Mouse (Mus musculus) heart, embryonic 14.5 days (tissue): Measurements from ENCODE around the gene Irf8. TPM values are rescaled to one million over a fixed set of nuclear protein-coding genes. Genes with fewer than 3 reads are reported as not detected.

Experiments
- ATAC-seq: fragments of 200-750 bp; cut with Nextera tagmentation; 2 replicates; pipeline ENCODE4 v1.8.0; 2017; ENCODE audit warnings: low read depth, moderate TSS enrichment; ENCODE audit not compliant: insufficient number of reproducible peaks, insufficient read depth, low FRiP score
- H3K27ac ChIP-seq, 2 experiments: fragments of 200-500 bp in 1 of 2; fragments of 300-500 bp in 1 of 2; sonication (generic) in 1 of 2; replicated peaks in 1 of 2; 2 replicates each; pipeline ENCODE4 v1.5.1; 2012 to 2014; ENCODE audit warnings: low read depth in 2 of 2, low read length in 2 of 2, control low read depth in 1 of 2, mild to moderate bottlenecking in 1 of 2, mixed read lengths in 1 of 2; ENCODE audit not compliant: control insufficient read depth in 1 of 2, insufficient read depth in 1 of 2
- H3K27me3 ChIP-seq: fragments of 300-500 bp; sonication (generic); 2 replicates; pipeline ENCODE4 v1.6.1; 2014; ENCODE audit warnings: mild to moderate bottlenecking, low read length, control low read depth; ENCODE audit not compliant: control insufficient read depth, insufficient read depth
- H3K36me3 ChIP-seq: fragments of 300-500 bp; sonication (generic); 2 replicates; pipeline ENCODE4 v1.6.1; 2014; ENCODE audit warnings: mild to moderate bottlenecking, control low read depth, low read length, mixed read lengths; ENCODE audit not compliant: control insufficient read depth, insufficient read depth
- H3K4me1 ChIP-seq, 2 experiments: fragments of 200-500 bp in 1 of 2; fragments of 300-500 bp in 1 of 2; sonication (generic) in 1 of 2; 2 replicates each; pipeline ENCODE4 v1.6.1; 2012 to 2014; ENCODE audit warnings: low read length in 2 of 2, control low read depth in 1 of 2, mixed read lengths in 1 of 2; ENCODE audit not compliant: control insufficient read depth in 2 of 2, insufficient read depth in 2 of 2
- H3K4me2 ChIP-seq: fragments of 300-500 bp; sonication (generic); 2 replicates; pipeline ENCODE4 v1.6.1; 2014; ENCODE audit warnings: mild to moderate bottlenecking, low read length
- H3K4me3 ChIP-seq, 2 experiments: fragments of 200-500 bp in 1 of 2; fragments of 300-500 bp in 1 of 2; sonication (generic) in 1 of 2; 2 replicates each; pipeline ENCODE4 v1.5.1; 2012 to 2014; ENCODE audit warnings: low read length in 2 of 2, mild to moderate bottlenecking in 2 of 2, control low read depth in 1 of 2, low read depth in 1 of 2, moderate library complexity in 1 of 2; ENCODE audit not compliant: control insufficient read depth in 1 of 2, insufficient read depth in 1 of 2
- H3K9ac ChIP-seq: fragments of 300-500 bp; sonication (generic); 2 replicates; pipeline ENCODE4 v1.6.1; 2014; ENCODE audit warnings: mild to moderate bottlenecking, low read length
- H3K9me3 ChIP-seq: fragments of 300-500 bp; sonication (generic); 2 replicates; pipeline ENCODE4 v1.6.1; 2016; ENCODE audit warnings: low read length, control low read depth; ENCODE audit not compliant: control insufficient read depth
- WGBS: fragments of 180-500 bp; shearing (Covaris S2); extraction: QIAGEN DNeasy Blood & Tissue Kit; methylation state at CpG from one replicate; pipeline ENCODE4 v1.1.7; 2014; 5-methylcytosine and 5-hydroxymethylcytosine counted together
- polyA plus RNA-seq: library from polyadenylated mRNA; unstranded; fragments of >200 nt; fragmentation: Nextera tagmentation; extraction: Ambion mirVana; gene quantifications from 2 replicates; pipeline ENCODE4 v1.2.1, GENCODE M21; 2014

Irf8 gene
- polyA plus RNA-seq, 1 experiment from 2014 or later: 7.5 TPM

DNA sequence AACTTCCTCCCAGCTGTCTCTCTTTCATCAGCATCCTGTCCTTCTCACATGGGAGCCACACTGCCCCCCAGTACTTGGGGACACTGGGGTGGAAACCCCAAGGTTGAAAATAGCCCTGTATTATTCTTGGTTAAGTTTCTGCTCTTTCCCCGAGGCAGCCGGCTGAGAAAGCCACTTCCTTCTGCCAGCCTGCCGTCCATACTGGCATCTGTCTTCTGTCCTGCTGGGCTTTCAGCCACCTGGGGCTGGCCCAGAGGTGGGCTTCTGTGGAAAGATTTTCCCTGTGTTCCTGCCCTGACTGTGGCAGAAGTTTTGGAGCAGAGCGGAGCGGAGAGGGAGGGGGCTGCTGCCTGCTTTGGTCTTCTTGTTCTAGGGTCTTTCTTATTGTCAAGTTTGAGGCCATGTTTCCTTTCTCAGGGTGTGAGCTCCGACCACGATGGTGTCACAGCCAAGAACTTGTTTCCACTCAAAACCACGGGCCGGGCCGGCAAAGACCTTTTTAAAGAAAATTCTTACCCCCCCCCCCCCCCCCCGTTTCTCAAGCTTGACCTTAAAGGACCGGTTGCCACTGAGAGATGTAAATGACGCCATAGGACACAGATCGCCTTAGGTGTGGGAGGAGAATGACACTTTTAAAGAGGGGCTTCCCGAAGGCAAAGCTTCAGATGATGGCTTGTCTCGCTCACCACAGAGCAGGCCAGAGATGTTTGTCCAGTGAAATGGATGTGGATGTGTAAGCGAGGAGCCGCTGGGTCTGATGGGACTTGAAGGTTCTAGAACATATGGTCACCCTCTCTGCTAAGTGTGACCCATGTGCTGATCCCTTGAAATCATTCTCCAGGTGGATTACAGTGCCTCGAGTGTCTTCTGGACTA lies 24.4 kb downstream of the Irf8 start:
- Histone ChIP-seq H3K4me1 (no peaks in the 10 kb centered on the region), H3K4me2 (no peak overlapping the region), H3K27me3 (no peaks in the 10 kb centered on the region), H3K4me3 (no peak overlapping the region), H3K9ac (no peak overlapping the region), H3K36me3 (no peaks in the 10 kb centered on the region), H3K9me3 (no peaks in the 10 kb centered on the region), H3K27ac (no peak overlapping the region)
- no peak for ATAC-seq
- 75% methylated on average over 19 of the region's 19 CpGs for WGBS

DNA sequence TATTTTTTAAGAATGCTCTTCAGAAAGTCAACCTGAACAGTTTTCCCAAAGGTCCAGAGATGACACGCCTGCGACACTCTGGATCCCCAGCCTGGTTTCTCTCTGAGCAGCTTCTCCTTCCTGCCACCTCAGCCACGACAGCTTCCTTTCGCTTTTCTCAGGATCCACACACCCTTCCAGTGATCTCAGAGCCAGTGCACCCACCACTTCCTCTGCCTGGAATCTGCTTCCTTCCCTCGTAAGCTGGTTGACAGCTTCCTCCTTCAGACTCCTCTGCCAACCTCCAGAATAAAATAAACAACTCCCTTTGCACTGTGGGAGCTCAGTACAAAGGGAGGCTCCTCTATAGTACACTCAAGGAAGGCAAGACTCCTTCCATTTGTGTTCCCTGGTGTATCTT lies 27.1 kb downstream of the Irf8 start:
- H3K27ac ChIP-seq: no peak overlapping the region
- H3K9ac ChIP-seq: no peak overlapping the region
- WGBS: 51% methylated on average over 5 of the region's 5 CpGs
- H3K4me2 ChIP-seq: no peak overlapping the region
- H3K4me1 ChIP-seq: peaks cover 3 to 7% of the 10 kb centered on the region in 2 experiments
- H3K4me3 ChIP-seq: no peak overlapping the region
- H3K27me3 ChIP-seq: no peaks in the 10 kb centered on the region
- no peaks in the 10 kb centered on the region for H3K9me3 ChIP-seq
- no peak for ATAC-seq
- H3K36me3 ChIP-seq: no peaks in the 10 kb centered on the region

DNA sequence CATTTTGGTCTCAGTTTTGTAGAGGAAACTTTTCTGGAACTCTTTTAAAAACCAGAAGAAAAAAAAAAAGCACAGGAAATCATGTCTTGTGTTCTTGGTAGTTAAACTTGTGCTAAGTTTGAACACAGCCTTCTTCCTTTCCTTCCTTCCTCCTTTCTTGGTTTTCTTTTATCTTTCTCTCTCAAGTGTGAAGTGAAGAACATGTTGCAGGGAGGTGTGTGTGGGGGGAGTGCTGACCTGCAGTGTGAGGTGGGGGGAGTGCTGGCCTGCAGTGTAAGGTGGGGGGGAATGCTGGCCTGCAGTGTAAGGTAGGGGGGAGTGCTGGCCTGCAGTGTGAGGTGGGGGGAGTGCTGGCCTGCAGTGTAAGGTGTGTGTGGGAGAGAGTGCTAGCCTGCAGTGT lies 28.5 kb downstream of the Irf8 start:
- Histone ChIP-seq H3K9me3 (no peaks in the 10 kb centered on the region), H3K4me2 (no peak overlapping the region), H3K27me3 (no peaks in the 10 kb centered on the region), H3K4me3 (no peak overlapping the region), H3K27ac (no peak overlapping the region), H3K9ac (no peak overlapping the region), H3K36me3 (no peaks in the 10 kb centered on the region), H3K4me1 (peaks cover 12 to 18% of the 10 kb centered on the region in 2 experiments)
- ATAC-seq: no peak

DNA sequence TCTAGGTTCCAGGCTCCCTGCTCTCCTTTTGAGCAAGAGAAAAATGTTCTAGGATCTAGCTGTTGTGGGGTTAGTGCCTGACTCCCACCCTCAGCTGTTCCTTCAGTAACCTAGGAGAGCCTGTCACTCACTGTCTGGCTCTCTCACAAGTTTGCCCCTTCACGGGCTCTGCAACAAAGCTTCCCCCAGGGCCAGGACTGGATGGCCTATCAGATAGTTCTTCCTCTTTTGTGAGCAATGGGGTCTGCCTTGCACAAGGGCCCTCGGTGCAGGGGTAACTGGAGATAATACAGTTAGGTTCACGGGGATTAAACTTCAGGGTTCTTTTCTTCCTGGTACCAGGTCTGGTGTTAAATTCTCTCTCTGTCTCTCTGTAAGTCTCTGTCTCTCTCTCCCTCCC lies 30.5 kb downstream of the Irf8 start:
- 39% methylated on average over 3 of the region's 3 CpGs for WGBS
- ATAC-seq: no peak

DNA sequence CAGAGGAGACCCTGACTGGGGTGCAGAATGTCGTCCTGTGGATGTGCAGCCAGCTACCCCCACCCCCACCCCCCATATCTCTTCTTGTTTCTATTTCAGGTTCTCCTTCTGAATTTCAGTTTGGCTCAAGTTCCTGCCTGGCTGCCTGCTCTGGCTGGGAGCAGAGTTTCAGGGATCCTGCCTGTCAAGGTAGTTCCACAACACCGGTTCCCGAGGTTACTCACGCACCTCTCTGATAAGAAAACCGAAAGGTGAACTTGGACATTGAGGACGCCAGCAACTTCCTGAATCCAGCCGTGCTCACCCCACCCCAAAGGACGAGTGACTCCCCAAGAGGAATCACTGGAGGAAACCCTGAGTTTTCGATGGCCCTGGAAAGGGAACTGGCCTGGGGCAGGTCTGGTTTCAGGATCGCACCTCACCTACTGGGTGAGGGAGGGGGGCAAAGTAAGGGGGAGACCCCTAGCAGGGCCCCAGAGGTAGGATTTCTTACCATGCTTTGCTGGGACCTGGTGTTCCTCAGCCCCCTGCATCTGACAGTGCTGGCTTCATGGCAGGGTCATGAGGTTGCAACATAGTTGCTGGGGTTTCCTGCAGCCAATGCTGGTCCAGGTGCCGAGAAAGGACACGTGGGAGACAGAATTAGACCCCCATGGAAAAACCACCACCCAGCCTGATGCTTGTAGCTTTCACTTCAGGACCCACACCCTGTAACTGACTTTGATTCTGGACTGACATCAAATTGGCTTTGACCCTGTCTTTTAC lies 32.5 kb downstream of the Irf8 start:
- Histone ChIP-seq H3K4me1 (peaks cover 12 to 18% of the 10 kb centered on the region in 2 experiments), H3K36me3 (no peaks in the 10 kb centered on the region), H3K9ac (peak overlapping the region; percentile 49), H3K27ac (peak overlapping the region; percentile 61 to 65), H3K9me3 (no peaks in the 10 kb centered on the region), H3K4me3 (no peak overlapping the region), H3K4me2 (peak overlapping the region; percentile 58), H3K27me3 (no peaks in the 10 kb centered on the region; the same call in 1 of the 2 replicates)
- ATAC-seq: no peak
- 22% methylated on average over 12 of the region's 12 CpGs for WGBS

More for the DNA sequence above, 30.5 kb downstream of the Irf8 start:
- no peak overlapping the region for H3K27ac ChIP-seq
- peaks cover 12 to 18% of the 10 kb centered on the region in 2 experiments for H3K4me1 ChIP-seq
- no peak overlapping the region for H3K4me3 ChIP-seq
- H3K9ac ChIP-seq: no peak overlapping the region
- H3K4me2 ChIP-seq: no peak overlapping the region
- H3K27me3 ChIP-seq: no peaks in the 10 kb centered on the region
- no peaks in the 10 kb centered on the region for H3K9me3 ChIP-seq
- no peaks in the 10 kb centered on the region for H3K36me3 ChIP-seq

DNA sequence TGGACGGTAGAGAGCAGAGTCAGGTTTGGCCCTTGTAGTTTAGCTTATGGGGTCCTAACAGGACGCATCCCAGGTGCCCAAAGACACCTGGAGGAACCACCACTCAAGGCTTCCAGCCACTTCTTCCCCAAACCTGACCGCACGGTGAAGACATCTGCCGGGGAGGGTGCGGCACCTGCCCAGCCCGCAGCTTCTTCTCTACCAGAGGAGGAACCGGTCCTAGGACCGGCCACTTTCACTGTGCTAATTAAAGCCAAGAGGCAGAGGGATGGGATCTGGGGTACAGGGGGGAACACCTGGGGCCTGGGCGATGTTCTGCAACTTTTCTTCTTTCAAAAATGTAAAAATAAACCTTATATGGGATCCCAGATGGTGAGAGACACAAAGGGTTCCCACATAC lies 41.0 kb downstream of the Irf8 start:
- no peak for ATAC-seq
- Histone ChIP-seq H3K27ac (no peak overlapping the region), H3K27me3 (peaks cover 3% of the 10 kb centered on the region), H3K4me1 (peaks cover 0 to 4% of the 10 kb centered on the region in 2 experiments; a peak in 2 of 4 replicates), H3K4me2 (no peak overlapping the region), H3K9ac (no peak overlapping the region), H3K9me3 (no peaks in the 10 kb centered on the region; the same call in 1 of the 2 replicates), H3K4me3 (no peak overlapping the region), H3K36me3 (no peaks in the 10 kb centered on the region)
- 89% methylated on average over 10 of the region's 10 CpGs for WGBS

DNA sequence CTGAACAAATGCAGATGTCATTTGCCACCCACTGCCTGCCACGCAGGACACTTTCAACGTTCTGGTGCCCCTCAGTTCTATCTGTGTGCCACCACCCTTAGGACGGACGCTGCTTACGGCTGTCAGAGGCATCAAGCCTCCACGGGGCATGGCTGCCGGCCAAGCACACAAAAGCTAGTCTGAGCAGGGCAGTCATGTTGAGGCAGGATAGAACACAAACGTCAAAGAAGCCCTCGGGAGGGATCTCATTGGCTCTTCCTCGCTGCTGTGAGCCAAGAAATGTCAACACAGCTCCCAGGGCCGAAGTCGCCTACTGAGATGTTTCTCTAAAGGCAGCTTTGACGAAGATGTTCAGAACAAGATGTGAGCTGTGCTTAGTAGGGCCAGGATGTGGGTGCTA lies 41.6 kb downstream of the Irf8 start:
- H3K9ac ChIP-seq: no peak overlapping the region
- no peak overlapping the region for H3K27ac ChIP-seq
- H3K4me1 ChIP-seq: peaks cover 0 to 4% of the 10 kb centered on the region in 2 experiments; a peak in 2 of 4 replicates
- ATAC-seq: no peak
- no peaks in the 10 kb centered on the region; the same call in 1 of the 2 replicates for H3K9me3 ChIP-seq
- 37% methylated on average over 13 of the region's 13 CpGs for WGBS
- H3K4me3 ChIP-seq: no peak overlapping the region
- peaks cover 3% of the 10 kb centered on the region for H3K27me3 ChIP-seq
- H3K36me3 ChIP-seq: no peaks in the 10 kb centered on the region
- no peak overlapping the region for H3K4me2 ChIP-seq
